Mouse (Mus musculus) olfactory bulb, adult 2 months (tissue): ENCODE measurements around the gene Ank3.

Experiments
- CTCF ChIP-seq: fragments of 200-500 bp; IDR thresholded peaks from 2 replicates; pipeline ENCODE4 v1.5.1; 2012; ENCODE audit warnings: low read depth, mild to moderate bottlenecking, low read length, moderate library complexity; ENCODE audit not compliant: insufficient read depth
- POLR2A ChIP-seq: fragments of 200-500 bp; IDR thresholded peaks from 2 replicates; pipeline ENCODE4 v1.6.1; 2012; ENCODE audit warnings: mild to moderate bottlenecking, low read depth, low read length, moderate library complexity; ENCODE audit not compliant: insufficient read depth

DNA sequence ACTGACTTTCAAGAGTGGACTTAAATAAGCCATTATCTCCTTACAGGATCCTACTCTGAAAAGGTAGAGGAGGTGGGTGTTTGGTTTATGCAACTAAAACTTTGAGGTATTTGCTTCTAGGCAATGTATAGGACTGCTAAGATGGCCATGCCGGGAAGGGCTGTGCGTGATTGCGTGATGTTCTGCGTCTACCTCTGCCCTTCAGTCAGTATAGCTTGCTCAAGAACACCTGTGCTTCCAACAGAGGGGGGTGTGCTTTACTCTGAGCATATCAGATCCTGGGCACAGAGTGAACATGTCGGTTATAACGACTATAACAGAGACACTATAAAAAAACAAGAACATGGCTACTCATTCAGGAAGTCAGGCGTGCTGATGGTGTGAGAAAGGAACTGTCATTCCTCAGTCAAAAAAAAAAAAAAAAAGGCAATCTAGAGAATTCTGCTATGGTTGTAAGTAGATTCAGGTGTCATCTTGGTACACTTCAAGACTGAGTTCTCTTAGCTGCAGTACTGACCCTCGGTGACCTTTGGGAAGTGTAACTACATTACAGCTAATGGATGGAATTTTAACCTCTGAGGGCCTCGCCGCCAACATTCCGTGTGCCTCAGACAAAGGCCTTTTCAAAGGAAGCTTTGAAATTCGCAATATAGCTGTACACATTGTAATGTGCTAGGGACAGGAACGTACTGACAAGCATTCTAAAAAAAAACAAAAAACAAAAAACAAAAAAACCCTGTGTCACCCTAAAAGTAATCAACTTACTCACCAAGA lies 387.8 kb downstream of the Ank3 start:
- no peak for TF ChIP-seq CTCF
- TF ChIP-seq POLR2A: no peak
